Mouse (Mus musculus) adrenal gland, adult 10 weeks (tissue): ENCODE data around the gene Gm14124. TPM values are rescaled to one million over a fixed set of nuclear protein-coding genes. Genes with fewer than 3 reads are reported as not detected.

Experiments used
- polyA plus RNA-seq: library from polyadenylated mRNA; stranded (reverse); fragments of 350-450 nt; fragmentation: Illumina TruSeq; extraction: RNeasy Lipid Tissue Mini Kit (QIAGEN cat#74804); gene quantifications from one replicate; pipeline ENCODE4 v1.2.3, GENCODE M21; 2014; ENCODE audit warnings: low read depth, low replicate concordance

Gene Gm14124
- polyA plus RNA-seq = 0.93 TPM

GRCm38 (mm10) chr2:150257291-150257690 lies at the start of gene Gm14124:
Gene Gm14124 (plus strand): TSS chr2:150257517.

GRCm38 (mm10) chr2:150217600-150218362 lies 39.5 kb upstream of the Gm14124 start, which contains the start of gene Zfp937:
Gene Zfp937 (plus strand): TSS chr2:150218073.

GRCm38 (mm10) chr2:150255491-150255890 lies 1.8 kb upstream of the Gm14124 start, which contains the start of gene Gm21994:
Gene Gm21994 (minus strand): TSS chr2:150255591.

Other genes starting within 250 kb of the Gm14124 start
- gene Zfp120, start 120.8 kb upstream of the Gm14124 start, polyA plus RNA-seq = 42.2 TPM
- gene Gm10770, start 77.8 kb upstream of the Gm14124 start, polyA plus RNA-seq = not detected
- 1.6 TPM for gene Gm14139, start 75.8 kb upstream of the Gm14124 start, polyA plus RNA-seq
- 26.8 TPM for gene Zfp937, start 39.4 kb upstream of the Gm14124 start, polyA plus RNA-seq
- gene Gm21994, start 1.9 kb upstream of the Gm14124 start, polyA plus RNA-seq = 43.8 TPM
- 7.2 TPM for gene Gm10130, start 66.2 kb downstream of the Gm14124 start, polyA plus RNA-seq
- gene 3300002I08Rik, start 105.2 kb downstream of the Gm14124 start, polyA plus RNA-seq = 12.9 TPM
- 22.2 TPM for gene Zfp442, start 194.0 kb downstream of the Gm14124 start, polyA plus RNA-seq
- 2.6 TPM for gene Zfp345, start 227.6 kb downstream of the Gm14124 start, polyA plus RNA-seq